Mouse (Mus musculus) CH12.LX (cell line): ENCODE measurements at regions not wholly inside any gene's neighbourhood (a gene's known extent, or its start where the extent isn't known, plus 50 kb on each side); places are given as distances from the start of the nearest gene placed in this dataset.

Source experiments
- DNase-seq: peaks from one replicate; pipeline ENCODE4 v3.0.0-alpha.2; 2013; ENCODE audit errors: extremely low read depth
- H3K27ac ChIP-seq: 2 replicates; pipeline ENCODE4 v1.5.1; 2012; ENCODE audit warnings: low read depth, mild to moderate bottlenecking, control low read depth, moderate library complexity; ENCODE audit not compliant: insufficient read depth
- H3K27me3 ChIP-seq: replicated peaks from 2 replicates; pipeline ENCODE3; 2012; ENCODE audit warnings: inconsistent platforms
- H3K36me3 ChIP-seq, 2 experiments: replicated peaks in 1 of 2; 2 replicates each; pipeline versions ENCODE3 to v1.6.1; 2012; ENCODE audit warnings: inconsistent platforms in 1 of 2, low read length in 1 of 2, mild to moderate bottlenecking in 1 of 2, mixed read lengths in 1 of 2, moderate library complexity in 1 of 2; ENCODE audit not compliant: control insufficient read depth in 1 of 2, insufficient read depth in 1 of 2
- H3K4me1 ChIP-seq, 2 experiments: 2 replicates each; pipeline ENCODE4 v1.6.1; 2012; ENCODE audit warnings: inconsistent platforms in 1 of 2, moderate library complexity in 1 of 2; ENCODE audit not compliant: insufficient read depth in 2 of 2, control insufficient read depth in 1 of 2
- H3K4me2 ChIP-seq: 2 replicates; pipeline ENCODE4 v1.6.1; 2012; ENCODE audit warnings: low read depth, mild to moderate bottlenecking, control low read depth; ENCODE audit not compliant: poor library complexity, insufficient read depth, severe bottlenecking
- H3K4me3 ChIP-seq, 3 experiments: fragments of 150-350 bp in 1 of 3; sonication (generic) in 1 of 3; replicated peaks in 1 of 3; 2 replicates each; pipeline versions ENCODE3 to v1.5.1; 2011 to 2012; ENCODE audit warnings: low read depth in 2 of 3, low read length in 2 of 3, mild to moderate bottlenecking in 2 of 3, moderate library complexity in 2 of 3, control low read depth in 1 of 3, improper control_type of control experiment in 1 of 3, inconsistent platforms in 1 of 3, mixed read lengths in 1 of 3; ENCODE audit not compliant: poor library complexity in 1 of 3
- H3K79me2 ChIP-seq: replicated peaks from 2 replicates; pipeline ENCODE4 v1.6.1; 2012; ENCODE audit warnings: mild to moderate bottlenecking, moderate library complexity; ENCODE audit not compliant: control insufficient read depth, poor library complexity, insufficient read depth, severe bottlenecking; ENCODE audit errors: extremely low read depth
- H3K9ac ChIP-seq: 2 replicates; pipeline ENCODE4 v1.6.1; 2012; ENCODE audit warnings: low read depth, mild to moderate bottlenecking, control low read depth, moderate library complexity; ENCODE audit not compliant: insufficient read depth
- H3K9me3 ChIP-seq: replicated peaks from 2 replicates; pipeline ENCODE3; 2012; ENCODE audit warnings: low read length, inconsistent platforms, mixed read lengths
- BHLHE40 ChIP-seq: IDR thresholded peaks from 2 replicates; pipeline ENCODE4 v1.6.1; 2011; ENCODE audit warnings: mild to moderate bottlenecking, low read depth, low read length, improper control_type of control experiment
- CHD1 ChIP-seq: IDR thresholded peaks from 2 replicates; pipeline ENCODE4 v1.6.1; 2012; ENCODE audit warnings: low read depth, low read length, improper control_type of control experiment, inconsistent platforms
- CHD2 ChIP-seq: IDR thresholded peaks from 2 replicates; pipeline ENCODE4 v1.6.1; 2011; ENCODE audit warnings: low read length, improper control_type of control experiment
- EP300 ChIP-seq: IDR thresholded peaks from 2 replicates; pipeline ENCODE4 v1.6.1; 2011; ENCODE audit warnings: low read length, improper control_type of control experiment
- GABPA ChIP-seq: IDR thresholded peaks from 2 replicates; pipeline ENCODE4 v1.6.1; 2012; ENCODE audit warnings: low read depth, low read length, improper control_type of control experiment, inconsistent platforms; ENCODE audit not compliant: insufficient replicate concordance
- IRF4 ChIP-seq: IDR thresholded peaks from 2 replicates; pipeline ENCODE4 v1.6.1; 2014; ENCODE audit warnings: low read depth, mild to moderate bottlenecking, inconsistent platforms, low read length, improper control_type of control experiment
- JUN ChIP-seq: IDR thresholded peaks from 2 replicates; pipeline ENCODE4 v1.6.1; 2011; ENCODE audit warnings: low read depth, mild to moderate bottlenecking, low read length, improper control_type of control experiment, moderate library complexity; ENCODE audit not compliant: insufficient read depth
- KAT2A ChIP-seq: IDR thresholded peaks from 2 replicates; pipeline ENCODE4 v1.6.1; 2012; ENCODE audit warnings: low read length, improper control_type of control experiment, inconsistent platforms; ENCODE audit not compliant: insufficient replicate concordance
- MAFK ChIP-seq: IDR thresholded peaks from 2 replicates; pipeline ENCODE4 v1.6.1; 2011; ENCODE audit warnings: low read length, improper control_type of control experiment; ENCODE audit not compliant: insufficient replicate concordance
- MAX ChIP-seq: IDR thresholded peaks from 2 replicates; pipeline ENCODE4 v1.6.1; 2011; ENCODE audit warnings: low read length, improper control_type of control experiment
- MEF2A ChIP-seq: IDR thresholded peaks from 2 replicates; pipeline ENCODE4 v1.6.1; 2014; ENCODE audit warnings: low read depth, mild to moderate bottlenecking, inconsistent platforms, low read length, improper control_type of control experiment, borderline replicate concordance
- MYC ChIP-seq: IDR thresholded peaks from 2 replicates; pipeline ENCODE4 v1.6.1; 2011; ENCODE audit warnings: low read depth, mild to moderate bottlenecking, improper control_type of control experiment, low read length
- PAX5 ChIP-seq: IDR thresholded peaks from 2 replicates; pipeline ENCODE4 v1.6.1; 2012; ENCODE audit warnings: low read length, inconsistent platforms, mixed read lengths
- POLR2AphosphoS2 ChIP-seq: IDR thresholded peaks from 2 replicates; pipeline ENCODE4 v1.6.1; 2011; ENCODE audit warnings: low read depth, low read length, improper control_type of control experiment
- RAD21 ChIP-seq: IDR thresholded peaks from 2 replicates; pipeline ENCODE4 v1.6.1; 2011; ENCODE audit warnings: low read depth, mild to moderate bottlenecking, low read length, improper control_type of control experiment, moderate library complexity
- TCF12 ChIP-seq: IDR thresholded peaks from 2 replicates; pipeline ENCODE4 v1.6.1; 2014; ENCODE audit warnings: low read depth, mild to moderate bottlenecking, inconsistent platforms, low read length, improper control_type of control experiment
- UBTF ChIP-seq: IDR thresholded peaks from 2 replicates; pipeline ENCODE4 v1.6.1; 2012; ENCODE audit warnings: low read depth, mild to moderate bottlenecking, inconsistent platforms, low read length, improper control_type of control experiment, moderate library complexity
- ZC3H11A ChIP-seq: IDR thresholded peaks from 2 replicates; pipeline ENCODE4 v1.6.1; 2012; ENCODE audit warnings: low read depth, mild to moderate bottlenecking, inconsistent platforms, low read length, improper control_type of control experiment
- ZKSCAN1 ChIP-seq: IDR thresholded peaks from 2 replicates; pipeline ENCODE4 v1.6.1; 2012; ENCODE audit warnings: low read depth, inconsistent platforms, low read length, improper control_type of control experiment, borderline replicate concordance
- ZNF384 ChIP-seq: IDR thresholded peaks from 2 replicates; pipeline ENCODE4 v1.6.1; 2012; ENCODE audit warnings: low read depth, low read length, improper control_type of control experiment, inconsistent platforms
- dilution Hi-C: fragments of 300-500 bp; cut with MboI; formaldehyde crosslinking; loops from 2 replicates; pipeline ENCODE4 v1.14.3; 2020; ENCODE audit warnings: low sequenced_read_pairs; ENCODE audit not compliant: extremely low pct_unique_long_range_greater_than_20kb, extremely low pct_ligation_motif_present
- in situ Hi-C: fragments of 300-500 bp; cut with MboI; formaldehyde crosslinking; loops from 3 replicates; pipeline ENCODE4 v1.14.3; 2019; ENCODE audit warnings: low sequenced_read_pairs, low pct_ligation_motif_present, low pct_unique_long_range_greater_than_20kb, mixed read lengths

DNA sequence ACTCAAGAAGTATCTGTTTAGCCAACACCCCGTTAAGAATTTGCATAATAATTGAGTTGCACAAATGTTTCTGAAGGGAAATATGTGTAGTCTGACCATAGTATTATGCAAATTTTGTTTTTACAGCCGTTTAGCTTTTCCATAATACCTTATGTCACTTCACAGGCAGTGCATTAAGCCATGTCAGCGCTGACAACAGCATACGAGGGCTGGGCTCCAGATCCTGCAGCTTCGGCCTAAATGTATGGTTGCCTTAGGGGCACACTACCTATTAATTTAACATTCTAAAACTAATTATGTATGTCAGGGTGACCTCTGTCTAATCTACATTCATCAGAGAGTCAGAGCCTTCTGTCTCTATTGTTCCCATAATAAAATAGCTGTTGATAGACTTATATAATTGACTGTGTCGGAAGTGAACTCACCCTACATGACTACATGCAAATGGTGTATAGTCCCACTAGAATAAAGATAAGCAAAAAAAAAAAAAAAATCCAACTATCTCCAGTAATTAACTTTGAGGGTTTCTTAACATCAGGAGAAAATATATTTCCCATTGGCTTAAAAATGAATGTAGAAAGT is 795.3 kb downstream of the Mat2b start:
- no peak overlapping the region for H3K4me2 ChIP-seq
- in situ Hi-C loops, result no loop called here
- no peaks in the 10 kb centered on the region for H3K27me3 ChIP-seq
- peaks cover 16% of the 10 kb centered on the region for H3K9me3 ChIP-seq
- no peaks in the 10 kb centered on the region for H3K4me1 ChIP-seq
- no peak for TF ChIP-seq MAFK
- no peak for TF ChIP-seq BHLHE40
- no peak for TF ChIP-seq PAX5
- no peak for TF ChIP-seq MYC
- no peak for TF ChIP-seq UBTF
- no peak for TF ChIP-seq CHD1
- TF ChIP-seq, all 38 proteins: peak for 0
- Histone ChIP-seq H3K9ac (no peak overlapping the region), H3K4me3 (no peak overlapping the region), H3K79me2 (no peaks in the 10 kb centered on the region), H3K27ac (no peak overlapping the region), H3K36me3 (no peaks in the 10 kb centered on the region)
- dilution Hi-C loops, result no loop called here
- no peak for DNase-seq

DNA sequence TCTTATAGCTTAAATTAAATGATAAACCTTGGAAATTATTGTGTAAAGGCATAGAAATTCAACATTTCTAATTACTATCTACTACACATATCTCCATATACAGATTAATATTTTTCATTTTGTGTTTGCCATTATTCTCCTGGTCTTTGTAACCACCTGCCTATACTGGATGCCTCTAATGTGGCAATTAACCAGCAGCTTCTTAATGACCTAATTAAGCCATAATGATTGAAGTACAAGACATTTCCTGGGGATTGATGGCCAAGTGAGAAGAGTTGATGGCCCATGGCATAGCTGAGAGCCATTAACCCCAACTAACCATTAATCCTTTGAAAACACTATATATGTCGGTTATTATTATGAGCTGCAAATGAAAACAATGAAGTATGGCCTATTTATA is 811.7 kb downstream of the Mat2b start:
- Histone ChIP-seq H3K4me2 (no peak overlapping the region), H3K9me3 (peaks cover 7% of the 10 kb centered on the region), H3K4me1 (no peaks in the 10 kb centered on the region), H3K36me3 (no peaks in the 10 kb centered on the region), H3K4me3 (no peak overlapping the region), H3K9ac (no peak overlapping the region), H3K27ac (no peak overlapping the region), H3K27me3 (no peaks in the 10 kb centered on the region), H3K79me2 (no peaks in the 10 kb centered on the region)
- dilution Hi-C loops, result no loop called here
- in situ Hi-C loops, result no loop called here
- DNase-seq, result no peak
- TF ChIP-seq GABPA (no peak), POLR2AphosphoS2 (no peak), ZNF384 (no peak), JUN (no peak), MAFK (no peak), ZKSCAN1 (no peak)

DNA sequence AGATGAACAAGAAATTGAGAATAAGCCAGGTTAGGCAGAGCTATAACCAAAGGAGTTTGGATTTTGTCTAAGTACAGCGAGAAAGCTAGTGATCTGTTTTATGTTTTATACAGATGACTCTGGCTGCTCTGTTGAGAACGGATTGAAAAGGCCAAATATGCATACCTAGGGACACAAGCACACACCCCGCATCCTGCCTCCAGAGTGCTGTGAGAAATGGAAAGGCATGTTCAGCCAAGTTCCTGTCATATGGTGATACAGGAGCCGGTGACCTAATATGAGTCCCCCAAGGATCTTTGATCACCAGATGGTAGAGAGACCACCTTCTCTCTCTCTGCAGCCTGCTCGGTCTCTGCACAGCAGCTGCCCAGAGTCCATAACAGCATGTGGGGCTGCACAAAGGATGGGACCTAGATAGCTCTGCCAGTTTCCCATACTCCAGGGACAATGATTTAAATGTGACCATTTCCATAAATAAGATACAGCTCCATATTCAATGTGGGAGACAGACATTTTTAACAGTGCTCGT is 826.5 kb downstream of the Mat2b start:
- H3K4me1 ChIP-seq, result no peaks in the 10 kb centered on the region
- H3K79me2 ChIP-seq, result no peaks in the 10 kb centered on the region
- DNase-seq, result no peak
- H3K27me3 ChIP-seq, result no peaks in the 10 kb centered on the region
- no peak overlapping the region for H3K4me2 ChIP-seq
- in situ Hi-C loops, result no loop called here
- TF ChIP-seq MAFK, result no peak
- TF ChIP-seq PAX5, result no peak
- TF ChIP-seq MYC, result no peak
- no peak for TF ChIP-seq IRF4
- no peak for TF ChIP-seq CHD2
- no peak for TF ChIP-seq ZC3H11A
- no peak for TF ChIP-seq MAX
- TF ChIP-seq TCF12, result no peak
- no peak for TF ChIP-seq ZKSCAN1
- TF ChIP-seq BHLHE40, result no peak
- no peak for TF ChIP-seq RAD21
- TF ChIP-seq EP300, result no peak
- TF ChIP-seq MEF2A, result no peak
- no peak for TF ChIP-seq KAT2A
- H3K9ac ChIP-seq, result no peak overlapping the region
- H3K36me3 ChIP-seq, result no peaks in the 10 kb centered on the region
- dilution Hi-C loops, result no loop called here
- H3K27ac ChIP-seq, result no peak overlapping the region
- H3K9me3 ChIP-seq, result peaks cover 6% of the 10 kb centered on the region
- no peak overlapping the region for H3K4me3 ChIP-seq
